Mouse (Mus musculus): ENCODE data around the gene Pdlim4. TPM values are rescaled to one million over a fixed set of nuclear protein-coding genes. Genes with fewer than 3 reads are reported as not detected.

The Pdlim4 gene
- total RNA-seq, 2 experiments from 2014 or later, result 15.7 TPM

- DNase-seq (ENCODE audit: extremely low spot score in 1 of 2, low spot score in 1 of 2), result no peak
Measured at GRCm38 (mm10) chr11:54092188-54092587, 23.4 kb upstream of the Pdlim4 start.

- DNase-seq (ENCODE audit: extremely low spot score in 1 of 2, low spot score in 1 of 2), result no peak
Measured at GRCm38 (mm10) chr11:54091726-54092125, 22.9 kb upstream of the Pdlim4 start.

GRCm38 (mm10) chr11:54090091-54090879 is 21.5 kb upstream of the Pdlim4 start:
- no peak for DNase-seq (ENCODE audit: extremely low spot score in 1 of 2, low spot score in 1 of 2)

GRCm38 (mm10) chr11:54088947-54089317 is 20.1 kb upstream of the Pdlim4 start:
- DNase-seq (ENCODE audit: extremely low spot score in 1 of 2, low spot score in 1 of 2), result peak; percentile 69 to 93

GRCm38 (mm10) chr11:54088253-54088946 is 19.6 kb upstream of the Pdlim4 start:
- no peak for DNase-seq (ENCODE audit: extremely low spot score in 1 of 2, low spot score in 1 of 2)

- no peak for DNase-seq (ENCODE audit: extremely low spot score in 1 of 2, low spot score in 1 of 2)
Measured at GRCm38 (mm10) chr11:54085816-54086215, 17.0 kb upstream of the Pdlim4 start.

GRCm38 (mm10) chr11:54084976-54085375 is 16.2 kb upstream of the Pdlim4 start:
- no peak for DNase-seq (ENCODE audit: extremely low spot score in 1 of 2, low spot score in 1 of 2)

- no peak for DNase-seq (ENCODE audit: extremely low spot score in 1 of 2, low spot score in 1 of 2)
Measured at GRCm38 (mm10) chr11:54082725-54083124, 13.9 kb upstream of the Pdlim4 start.

GRCm38 (mm10) chr11:54080435-54080834 is 11.6 kb upstream of the Pdlim4 start:
- DNase-seq (ENCODE audit: extremely low spot score in 1 of 2, low spot score in 1 of 2), result no peak

GRCm38 (mm10) chr11:54076101-54076500 is 7.3 kb upstream of the Pdlim4 start:
- DNase-seq (ENCODE audit: extremely low spot score in 1 of 2, low spot score in 1 of 2), result no peak

- DNase-seq (ENCODE audit: extremely low spot score in 1 of 2, low spot score in 1 of 2), result no peak
Measured at GRCm38 (mm10) chr11:54075353-54075752, 6.5 kb upstream of the Pdlim4 start.

- DNase-seq (ENCODE audit: extremely low spot score in 1 of 2, low spot score in 1 of 2), result no peak
Measured at GRCm38 (mm10) chr11:54073291-54073690, 4.5 kb upstream of the Pdlim4 start.

- no peak for DNase-seq (ENCODE audit: extremely low spot score in 1 of 2, low spot score in 1 of 2)
Measured at GRCm38 (mm10) chr11:54071726-54072445, 3.1 kb upstream of the Pdlim4 start.

GRCm38 (mm10) chr11:54067996-54068519 is 756 bp downstream of the Pdlim4 start:
- no peak for DNase-seq (ENCODE audit: extremely low spot score in 1 of 2, low spot score in 1 of 2)

GRCm38 (mm10) chr11:54067318-54067995 is 1.4 kb downstream of the Pdlim4 start:
- no peak for DNase-seq (ENCODE audit: extremely low spot score in 1 of 2, low spot score in 1 of 2)

GRCm38 (mm10) chr11:54066400-54066799 is 2.4 kb downstream of the Pdlim4 start:
- no peak for DNase-seq (ENCODE audit: extremely low spot score in 1 of 2, low spot score in 1 of 2)

- DNase-seq (ENCODE audit: extremely low spot score in 1 of 2, low spot score in 1 of 2), result no peak
Measured at GRCm38 (mm10) chr11:54065915-54066178, 3.0 kb downstream of the Pdlim4 start.

GRCm38 (mm10) chr11:54065106-54065914 is 3.5 kb downstream of the Pdlim4 start:
- DNase-seq (ENCODE audit: extremely low spot score in 1 of 2, low spot score in 1 of 2), result no peak

- DNase-seq (ENCODE audit: extremely low spot score in 1 of 2, low spot score in 1 of 2), result no peak
Measured at GRCm38 (mm10) chr11:54064412-54064978, 4.3 kb downstream of the Pdlim4 start.

- DNase-seq (ENCODE audit: extremely low spot score in 1 of 2, low spot score in 1 of 2), result no peak
Measured at GRCm38 (mm10) chr11:54063472-54063775, 5.4 kb downstream of the Pdlim4 start.

Measured in layer of hippocampus, postnatal 25 days (tissue).